Mouse (Mus musculus) frontal cortex, postnatal 10 days (tissue): ENCODE results near the gene Gapdhs.

ENCODE experiments used
- DNase-seq, 2 experiments: peaks; one replicate each; pipeline ENCODE4 v3.0.0; 2022; ENCODE audit warnings: low spot score in 2 of 2, mixed read lengths in 1 of 2

Gapdhs gene

GRCm38 (mm10) chr7:30681897-30682296 is 61.6 kb downstream of the Gapdhs start:
- DNase-seq: no peak
